Mouse (Mus musculus): ENCODE data around the gene Tinf2.
A peak's percentile ranks its signal among the peaks of the same experiment; 100 is the strongest.

The Tinf2 gene

GRCm38 (mm10) chr14:55637795-55638194, 43.8 kb downstream of the Tinf2 start, which contains the start of gene Gm49378:
Gm49378 (minus strand) TSS chr14:55637895.
- no peak for DNase-seq (ENCODE audit: low read depth, low spot score)

- peak; percentile 94 for DNase-seq (ENCODE audit: low read depth, low spot score)
These were observed 46.1 kb downstream of the Tinf2 start, which contains the start of gene Ipo4 for GRCm38 (mm10) chr14:55635523-55636007. Ipo4 (minus strand) TSS chr14:55635957.

- DNase-seq (ENCODE audit: low read depth, low spot score), result no peak
These were observed 46.6 kb downstream of the Tinf2 start for GRCm38 (mm10) chr14:55634874-55635522.

- peak; percentile 88 for DNase-seq (ENCODE audit: low read depth, low spot score)
These were observed 52.3 kb downstream of the Tinf2 start for GRCm38 (mm10) chr14:55629312-55629711.

GRCm38 (mm10) chr14:55628077-55628827, 53.4 kb downstream of the Tinf2 start:
- no peak for DNase-seq (ENCODE audit: low read depth, low spot score)

Data from CD4-positive, CD25-positive, alpha-beta regulatory T cell, adult 2 months (primary cell).